Mouse (Mus musculus): Measurements from ENCODE around the gene Cd109. TPM values are rescaled to one million over a fixed set of nuclear protein-coding genes. Genes with fewer than 3 reads are reported as not detected.

Cd109 gene
- total RNA-seq, 2 experiments from 2014 or later, result 3.8 to 4.6 TPM

DNA sequence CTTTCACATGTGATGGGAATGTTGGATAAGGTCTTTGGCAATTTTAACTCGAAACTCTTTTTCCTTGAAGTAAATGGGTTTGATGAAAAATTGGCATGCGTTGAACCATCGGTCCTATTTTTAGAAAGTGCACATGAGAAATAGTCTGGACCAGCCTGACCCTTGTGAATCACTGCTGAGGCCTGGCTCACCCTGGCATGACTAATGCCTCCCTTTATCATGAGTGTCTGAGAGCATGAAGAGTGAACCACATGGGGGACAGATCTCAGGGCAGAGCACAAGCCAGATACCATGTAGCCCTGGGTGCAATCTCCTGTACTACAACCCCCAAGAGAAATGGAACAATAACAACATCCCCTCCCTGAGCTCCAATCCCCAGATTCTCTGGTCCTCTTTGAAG, 18.6 kb downstream of the Cd109 start:
- DNase-seq (ENCODE audit: extremely low spot score in 1 of 2, low spot score in 1 of 2), result no peak

DNA sequence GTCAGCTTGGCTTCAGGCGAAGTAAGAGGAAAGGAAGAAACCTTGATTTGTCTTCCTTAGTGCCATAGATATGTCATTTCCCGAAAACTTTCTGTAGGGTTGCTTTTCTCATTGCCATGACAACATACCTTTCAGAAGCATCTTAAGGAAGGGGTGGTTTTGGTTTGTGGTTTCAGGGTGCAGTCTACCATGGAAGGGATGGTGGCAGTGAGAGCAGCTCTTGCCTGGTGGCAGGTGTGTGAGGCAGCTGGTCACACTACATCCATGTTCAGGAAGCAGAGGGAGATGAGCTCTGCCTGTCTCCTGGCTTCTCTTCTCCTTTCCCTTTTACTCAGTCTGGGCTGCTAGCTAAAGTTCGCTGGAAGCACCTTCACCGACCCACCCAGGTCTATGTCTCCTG, 26.0 kb downstream of the Cd109 start:
- no peak for DNase-seq (ENCODE audit: extremely low spot score in 1 of 2, low spot score in 1 of 2)

- peak; percentile 39 to 85 for DNase-seq (ENCODE audit: extremely low spot score in 1 of 2, low spot score in 1 of 2)
Measured at GRCm38 (mm10) chr9:78646008-78646777, 30.8 kb downstream of the Cd109 start.

GRCm38 (mm10) chr9:78648641-78649040, 33.3 kb downstream of the Cd109 start:
- DNase-seq (ENCODE audit: extremely low spot score in 1 of 2, low spot score in 1 of 2), result no peak

GRCm38 (mm10) chr9:78649398-78649797, 34.1 kb downstream of the Cd109 start:
- DNase-seq (ENCODE audit: extremely low spot score in 1 of 2, low spot score in 1 of 2), result no peak

DNA sequence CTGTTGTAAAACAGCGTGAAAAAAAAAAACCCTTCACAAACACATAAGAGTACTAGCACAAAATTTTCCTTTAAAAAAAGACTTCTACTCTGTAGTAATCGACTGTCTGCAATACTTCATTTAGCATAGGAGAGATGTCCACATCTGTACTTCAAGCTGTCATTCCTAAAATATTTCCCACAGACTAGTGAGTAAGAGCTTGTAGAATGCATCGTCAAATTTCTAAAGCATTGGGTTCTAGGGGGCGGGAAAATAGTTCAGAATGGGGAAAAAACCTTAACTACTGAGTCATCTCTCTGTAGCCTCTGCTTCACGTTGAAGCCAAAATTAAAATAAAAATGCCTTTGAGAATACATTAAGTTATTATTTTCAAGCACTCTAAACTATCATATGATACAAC, 42.2 kb downstream of the Cd109 start:
- no peak for DNase-seq (ENCODE audit: extremely low spot score in 1 of 2, low spot score in 1 of 2)

- no peak for DNase-seq (ENCODE audit: extremely low spot score in 1 of 2, low spot score in 1 of 2)
Measured at GRCm38 (mm10) chr9:78671446-78671985, 56.2 kb downstream of the Cd109 start.

GRCm38 (mm10) chr9:78700691-78701090, 85.3 kb downstream of the Cd109 start:
- peak; percentile 49 to 87 for DNase-seq (ENCODE audit: extremely low spot score in 1 of 2, low spot score in 1 of 2)

DNA sequence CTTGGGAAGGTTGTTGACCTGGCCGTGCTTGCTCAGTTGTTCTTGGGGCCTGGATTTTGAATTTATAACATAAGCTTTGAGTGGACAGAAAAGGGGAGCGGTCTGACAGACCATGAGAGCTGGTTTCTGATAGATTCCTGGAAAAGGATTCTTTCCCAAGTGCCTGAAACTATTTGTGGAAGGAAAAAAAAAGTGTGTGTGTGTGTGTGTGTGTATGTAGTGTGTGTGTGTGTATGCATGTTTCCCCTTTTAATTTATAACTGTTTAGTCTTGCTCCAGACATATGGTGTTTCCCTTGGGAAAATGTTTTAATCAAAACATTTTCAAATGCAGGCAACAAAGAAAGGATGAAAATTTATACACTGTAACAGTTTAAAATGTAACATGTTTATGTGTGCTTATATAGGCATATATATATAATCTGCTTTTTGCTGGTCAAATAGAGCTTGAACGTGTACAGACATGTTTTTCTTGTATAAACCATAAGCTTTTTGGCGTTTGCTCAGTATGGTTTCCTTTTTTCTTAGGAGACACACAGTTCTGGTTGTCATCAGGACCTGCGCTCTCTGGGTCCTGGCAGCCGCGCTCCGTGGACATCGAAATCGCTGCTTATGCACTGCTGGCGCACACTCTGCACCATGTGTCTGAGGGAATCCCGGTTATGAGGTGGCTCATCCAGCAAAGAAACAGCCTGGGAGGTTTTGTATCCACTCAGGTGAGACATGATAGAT, 87.3 kb downstream of the Cd109 start:
- no peak for DNase-seq (ENCODE audit: extremely low spot score in 1 of 2, low spot score in 1 of 2)

DNA sequence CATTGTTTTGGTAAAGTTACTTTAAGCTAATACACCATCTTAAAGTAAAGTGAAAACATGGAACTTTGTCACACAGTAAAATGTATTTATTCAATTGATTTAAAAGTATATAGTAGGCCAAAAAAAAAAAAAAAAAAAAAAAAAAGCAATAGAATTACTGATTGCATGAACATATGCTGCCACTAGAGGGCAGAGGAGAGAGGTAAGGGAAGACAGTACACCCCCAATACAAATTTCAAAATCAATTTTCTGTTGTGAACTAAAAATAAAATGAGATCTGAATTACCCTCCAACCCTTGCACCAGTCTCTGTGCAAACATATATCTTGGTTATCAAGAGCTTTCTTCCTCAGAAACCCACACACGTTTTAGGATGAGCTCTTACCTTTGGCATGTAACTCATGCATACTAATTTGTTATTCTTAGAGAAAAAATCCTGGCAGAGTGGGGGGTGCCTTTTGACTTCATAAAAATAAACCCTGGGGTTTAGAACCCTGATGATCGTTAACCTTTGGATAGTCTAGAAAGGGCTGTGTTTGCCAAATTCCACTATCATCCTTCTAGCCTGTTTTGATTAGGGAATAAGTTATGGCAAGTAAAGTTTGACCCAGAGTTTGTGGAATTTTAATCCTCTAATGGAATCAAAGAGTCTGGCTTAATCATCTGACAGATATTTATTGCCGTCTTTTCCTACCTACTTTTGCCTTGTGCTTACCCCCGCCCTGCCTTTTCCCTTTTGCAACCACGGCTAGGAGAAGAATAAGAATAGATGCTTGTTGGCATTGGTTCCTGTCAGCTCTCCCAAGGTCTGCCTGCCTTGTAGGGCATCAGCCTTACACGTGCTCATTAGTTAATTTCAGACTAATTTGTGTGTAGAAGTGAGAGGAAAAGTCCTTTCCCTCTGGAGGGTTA, 105.8 kb downstream of the Cd109 start:
- no peak for DNase-seq (ENCODE audit: extremely low spot score in 1 of 2, low spot score in 1 of 2)

DNA sequence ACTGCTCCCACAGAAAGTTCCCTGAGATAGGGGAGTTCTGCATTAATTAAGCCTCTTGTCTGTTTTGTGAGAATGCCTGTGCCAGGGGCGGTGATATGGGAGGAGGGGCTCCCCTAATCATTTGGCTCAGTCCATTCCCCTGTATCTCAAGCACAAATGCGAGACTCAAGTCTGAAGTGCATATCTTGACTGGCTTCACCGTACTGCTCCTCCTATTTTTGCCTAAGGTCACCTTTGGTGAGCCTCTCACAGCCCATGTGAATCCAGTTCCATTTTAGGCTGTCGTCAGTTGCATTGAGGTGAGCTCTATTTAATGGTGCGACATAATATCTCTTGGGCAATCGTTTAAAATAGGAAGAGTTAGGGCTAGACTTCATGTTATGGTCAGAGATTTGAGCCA, 116.6 kb downstream of the Cd109 start:
- DNase-seq (ENCODE audit: extremely low spot score in 1 of 2, low spot score in 1 of 2), result no peak

DNA sequence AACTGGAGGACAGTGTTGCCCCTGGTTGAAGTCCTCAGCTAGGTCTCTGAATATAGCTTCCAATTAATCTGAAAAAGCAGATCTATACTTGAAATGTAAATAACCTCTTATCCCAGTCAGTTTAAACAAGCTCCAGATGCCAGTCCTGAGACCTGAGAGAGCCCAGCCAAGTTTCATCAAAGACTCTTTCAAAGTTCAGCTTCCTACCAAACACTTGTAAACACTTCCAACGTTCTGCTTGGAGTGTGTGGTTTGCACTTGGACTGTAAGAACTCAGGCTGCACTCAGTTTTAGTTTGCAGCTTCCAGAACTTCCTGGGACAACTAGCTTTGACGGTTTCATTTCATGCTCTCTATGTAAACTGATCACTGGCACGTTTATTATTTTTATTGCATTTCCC, 120.2 kb downstream of the Cd109 start:
- DNase-seq (ENCODE audit: extremely low spot score in 1 of 2, low spot score in 1 of 2), result no peak

- DNase-seq (ENCODE audit: extremely low spot score in 1 of 2, low spot score in 1 of 2), result no peak
Measured at GRCm38 (mm10) chr9:78742012-78742411, 126.7 kb downstream of the Cd109 start.

- no peak for DNase-seq (ENCODE audit: extremely low spot score in 1 of 2, low spot score in 1 of 2)
Measured at GRCm38 (mm10) chr9:78750246-78750645, 134.9 kb downstream of the Cd109 start.

Other genes starting within 250 kb of the Cd109 start
- not detected for gene Dppa5a, start 247.4 kb upstream of the Cd109 start, total RNA-seq (2021)
- gene Ooep, start 236.8 kb upstream of the Cd109 start, total RNA-seq (2021), result not detected
- gene Ddx43, start 219.8 kb upstream of the Cd109 start, total RNA-seq (2021), result under 1 TPM in 1 of 2 experiments, not detected in 1; 0.16 TPM
- 1 to 10 TPM in 1 of 2 experiments, under 1 TPM in 1; 0.74 to 1.2 TPM for gene Cgas, start 172.3 kb upstream of the Cd109 start, total RNA-seq (2021)
- 10 to 100 TPM; 20.6 to 23.7 TPM for gene Mto1, start 167.3 kb upstream of the Cd109 start, total RNA-seq (2021)
- 1 to 10 TPM in 1 of 2 experiments, under 1 TPM in 1; 0.89 to 1.1 TPM for gene Gm17324, start 166.8 kb upstream of the Cd109 start, total RNA-seq (2021)
- gene Eef1a1, start 126.4 kb upstream of the Cd109 start, total RNA-seq (2021), result 1,000 to 10,000 TPM; 3,010 to 3,306 TPM
- 10 to 100 TPM; 18.8 to 20.7 TPM for gene Slc17a5, start 27.5 kb upstream of the Cd109 start, total RNA-seq (2021)

All from layer of hippocampus, postnatal 25 days (tissue).